Mouse (Mus musculus) limb, embryonic 14.5 days (tissue): ENCODE results near the gene 9130019O22Rik. TPM values are rescaled to one million over a fixed set of nuclear protein-coding genes. Genes with fewer than 3 reads are reported as not detected.

Source experiments
- ATAC-seq: fragments of 200-750 bp; cut with Nextera tagmentation; 2 replicates; pipeline ENCODE4 v1.8.0; 2017; ENCODE audit warnings: low read depth, moderate number of reproducible peaks, moderate TSS enrichment; ENCODE audit not compliant: low FRiP score
- DNase-seq: peaks from one replicate; pipeline ENCODE4 v3.0.0-alpha.2; 2015; ENCODE audit warnings: low spot score
- H3K27ac ChIP-seq: fragments of 300-500 bp; sonication (generic); replicated peaks from 2 replicates; pipeline ENCODE4 v1.5.1; 2014; ENCODE audit warnings: low read depth, mild to moderate bottlenecking, low read length, moderate library complexity, mixed read lengths
- H3K27me3 ChIP-seq: fragments of 300-500 bp; sonication (generic); 2 replicates; pipeline ENCODE4 v1.6.1; 2014; ENCODE audit warnings: low read length, mixed read lengths; ENCODE audit not compliant: control insufficient read depth, insufficient read depth
- H3K36me3 ChIP-seq: fragments of 300-500 bp; sonication (generic); 2 replicates; pipeline ENCODE4 v1.6.1; 2014; ENCODE audit warnings: mild to moderate bottlenecking, low read length, moderate library complexity, mixed read lengths; ENCODE audit not compliant: control insufficient read depth, insufficient read depth
- H3K4me1 ChIP-seq: fragments of 300-500 bp; sonication (generic); 2 replicates; pipeline ENCODE4 v1.6.1; 2014; ENCODE audit warnings: antibody characterized with exemption, low read length, mixed read lengths; ENCODE audit not compliant: control insufficient read depth, insufficient read depth
- H3K4me2 ChIP-seq: fragments of 300-500 bp; sonication (generic); replicated peaks from 2 replicates; pipeline ENCODE4 v1.6.1; 2014; ENCODE audit warnings: low read depth, mild to moderate bottlenecking, low read length, moderate library complexity; ENCODE audit not compliant: severe bottlenecking
- H3K4me3 ChIP-seq: fragments of 300-500 bp; sonication (generic); replicated peaks from 2 replicates; pipeline ENCODE4 v1.5.1; 2014; ENCODE audit warnings: low read length
- H3K9ac ChIP-seq: fragments of 300-500 bp; sonication (generic); 2 replicates; pipeline ENCODE4 v1.6.1; 2014; ENCODE audit warnings: mild to moderate bottlenecking, low read depth, low read length, moderate library complexity; ENCODE audit not compliant: severe bottlenecking
- H3K9me3 ChIP-seq: fragments of 300-500 bp; sonication (generic); 2 replicates; pipeline ENCODE4 v1.6.1; 2016; ENCODE audit warnings: low read length; ENCODE audit not compliant: control insufficient read depth
- POLR2A ChIP-seq: fragments of 200-500 bp; IDR thresholded peaks from 2 replicates; pipeline ENCODE4 v1.8.0; 2012; ENCODE audit warnings: inconsistent platforms, mild to moderate bottlenecking, moderate library complexity, borderline replicate concordance; ENCODE audit not compliant: insufficient read depth, insufficient read length; ENCODE audit errors: extremely low read depth
- WGBS: fragments of 180-500 bp; shearing (Covaris S2); extraction: QIAGEN DNeasy Blood & Tissue Kit; methylation state at CpG from one replicate; pipeline ENCODE4 v1.1.7; 2014; 5-methylcytosine and 5-hydroxymethylcytosine counted together
- polyA plus RNA-seq, 2 experiments: library from polyadenylated mRNA; depleted of rRNA in 1 of 2; stranded (reverse) in 1 of 2; unstranded in 1 of 2; fragments of >200 nt; fragmentation: Nextera tagmentation in 1 of 2; extraction: Ambion mirVana in 1 of 2; gene quantifications; 2 replicates each; pipeline versions ENCODE4 v1.2.1 to v1.2.3; 2012 to 2014

9130019O22Rik gene
- polyA plus RNA-seq, 2 experiments, result 3.9 to 6.4 TPM

DNA sequence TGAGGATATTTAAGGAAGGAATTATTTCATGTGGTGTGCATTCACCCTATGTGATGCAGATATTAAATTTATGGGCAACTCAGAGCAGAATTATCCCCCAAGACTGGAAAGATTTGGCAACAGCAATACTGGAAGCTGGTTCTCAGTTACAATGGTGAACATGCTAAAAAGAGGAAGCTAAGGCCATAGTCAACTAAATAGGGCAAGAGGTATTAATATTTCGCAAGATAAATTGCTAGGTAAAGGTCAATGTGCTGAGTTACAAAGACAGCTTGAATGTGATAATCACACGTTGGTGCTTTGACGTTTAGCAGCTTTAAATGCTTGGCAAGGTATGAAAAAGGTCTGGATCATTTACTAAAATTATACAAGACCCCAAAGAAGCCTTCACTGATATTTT lies 31.2 kb downstream of the 9130019O22Rik start:
- no peaks in the 10 kb centered on the region for H3K4me1 ChIP-seq
- H3K4me2 ChIP-seq, result no peak overlapping the region
- H3K27ac ChIP-seq, result no peak overlapping the region
- H3K27me3 ChIP-seq, result no peaks in the 10 kb centered on the region
- TF ChIP-seq POLR2A, result no peak
- no peaks in the 10 kb centered on the region for H3K36me3 ChIP-seq
- no peaks in the 10 kb centered on the region for H3K9me3 ChIP-seq
- no peak for ATAC-seq
- no peak overlapping the region for H3K9ac ChIP-seq
- WGBS, result 64% methylated on average over 3 of the region's 3 CpGs
- H3K4me3 ChIP-seq, result no peak overlapping the region
- no peak for DNase-seq

DNA sequence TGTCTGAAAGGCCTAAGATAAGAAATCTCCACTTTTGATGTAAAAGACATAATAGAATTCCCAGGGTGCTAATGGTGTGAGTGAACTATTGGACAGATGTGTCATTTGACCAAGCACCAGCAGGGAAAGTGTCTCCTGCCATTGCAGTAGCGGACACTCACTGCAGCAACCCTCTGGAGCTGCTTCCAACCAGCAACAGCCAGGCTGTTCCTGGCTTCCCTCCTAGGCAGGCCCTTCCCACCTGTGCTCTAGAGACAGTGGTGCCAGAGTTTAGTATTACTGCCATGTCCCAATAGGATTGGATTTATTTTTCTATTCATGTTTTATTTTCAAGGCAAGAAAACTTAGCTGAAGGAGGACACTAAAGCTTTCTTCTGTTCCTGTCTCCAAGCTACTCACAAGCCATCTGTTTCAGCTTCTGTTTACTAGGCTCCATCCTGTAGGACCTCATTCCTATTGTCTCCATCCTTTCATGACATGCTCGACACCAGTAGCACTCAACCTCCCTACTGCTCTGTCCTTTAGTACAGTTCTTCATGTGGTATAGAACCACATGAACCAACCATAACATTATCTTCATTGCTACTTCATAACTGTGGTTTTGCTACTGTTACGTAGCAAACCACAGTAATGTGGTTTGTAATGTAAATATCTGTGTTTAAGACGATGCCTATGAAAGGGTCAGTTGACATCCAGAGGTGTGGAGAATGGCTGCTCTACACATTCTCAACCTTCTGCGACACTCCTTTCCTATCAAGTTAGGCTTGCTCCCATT lies 35.5 kb downstream of the 9130019O22Rik start:
- Histone ChIP-seq H3K4me2 (no peak overlapping the region), H3K9me3 (no peaks in the 10 kb centered on the region), H3K4me1 (peaks cover 5% of the 10 kb centered on the region; the same call in 1 of the 2 replicates), H3K36me3 (no peaks in the 10 kb centered on the region), H3K27ac (no peak overlapping the region), H3K27me3 (no peaks in the 10 kb centered on the region), H3K4me3 (no peak overlapping the region), H3K9ac (no peak overlapping the region)
- 87% methylated on average over 5 of the region's 5 CpGs for WGBS
- DNase-seq (no peak), ATAC-seq (no peak)
- TF ChIP-seq POLR2A, result no peak

GRCm38 (mm10) chr7:127346676-127347075 lies 40.3 kb downstream of the 9130019O22Rik start:
- 18% methylated on average over 8 of the region's 8 CpGs for WGBS
- TF ChIP-seq POLR2A, result no peak
- Histone ChIP-seq H3K9me3 (no peaks in the 10 kb centered on the region), H3K4me3 (peak overlapping the region; percentile 97), H3K9ac (no peak overlapping the region), H3K4me1 (peaks cover 8% of the 10 kb centered on the region), H3K36me3 (peaks cover 22% of the 10 kb centered on the region), H3K4me2 (peak overlapping the region; percentile 83), H3K27me3 (no peaks in the 10 kb centered on the region), H3K27ac (no peak overlapping the region)
- DNase-seq (peak; percentile 36), ATAC-seq (no peak)

GRCm38 (mm10) chr7:127345512-127346325 lies 41.2 kb downstream of the 9130019O22Rik start, which contains the start of gene Zfp768:
TSS of gene Zfp768 (minus strand) at chr7:127345589.
- DNase-seq (peak; percentile 86), ATAC-seq (peak; percentile 93)
- 0 out of 2 replicates have a peak, but pooled peaks have one; percentile 39 for TF ChIP-seq POLR2A
- Histone ChIP-seq H3K4me2 (peak within 1 kb of the TSS; percentile 83), H3K4me1 (peaks cover 8% of the 10 kb centered on the region), H3K27me3 (no peaks in the 10 kb centered on the region), H3K27ac (peak within 1 kb of the TSS; percentile 83), H3K9ac (peak within 1 kb of the TSS; percentile 91), H3K4me3 (peak within 1 kb of the TSS; percentile 97), H3K36me3 (peaks cover 26% of the 10 kb centered on the region), H3K9me3 (no peaks in the 10 kb centered on the region)
- WGBS, result 0% methylated on average over 41 of the region's 76 CpGs

DNA sequence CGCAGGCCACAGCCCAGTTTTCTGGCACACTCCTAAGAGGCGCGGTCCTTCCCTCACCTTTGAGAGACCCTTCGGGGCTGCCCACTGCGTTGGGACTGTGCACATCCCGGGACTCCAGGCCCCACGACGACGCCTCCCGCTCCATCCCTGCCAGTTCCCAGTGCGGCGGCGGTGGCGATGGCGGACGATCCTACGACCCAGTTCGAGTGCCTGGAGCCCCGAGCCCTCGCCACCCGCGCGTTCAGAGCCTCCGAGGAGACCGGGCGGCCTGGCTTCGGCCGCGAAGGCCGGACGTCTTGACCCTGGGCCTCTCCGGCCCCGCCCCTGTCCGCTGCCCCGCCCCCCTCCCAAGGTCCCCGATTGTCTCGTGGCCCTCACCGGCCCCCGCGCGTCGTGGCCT lies 41.9 kb downstream of the 9130019O22Rik start:
- WGBS, result 6% methylated on average over 36 of the region's 42 CpGs
- H3K9me3 ChIP-seq, result no peaks in the 10 kb centered on the region
- peaks cover 26% of the 10 kb centered on the region for H3K36me3 ChIP-seq
- DNase-seq (peak; percentile 9), ATAC-seq (peak; percentile 32)
- no peaks in the 10 kb centered on the region for H3K27me3 ChIP-seq
- no peak for TF ChIP-seq POLR2A
- peak overlapping the region; percentile 91 for H3K9ac ChIP-seq
- peak overlapping the region; percentile 83 for H3K27ac ChIP-seq
- peaks cover 8% of the 10 kb centered on the region for H3K4me1 ChIP-seq
- peak overlapping the region; percentile 97 for H3K4me3 ChIP-seq
- H3K4me2 ChIP-seq, result peak overlapping the region; percentile 83
